Mouse (Mus musculus) heart, embryonic 12.5 days (tissue): ENCODE data around the gene Gm39566. TPM values are rescaled to one million over a fixed set of nuclear protein-coding genes. Genes with fewer than 3 reads are reported as not detected.

ENCODE experiments used
- polyA plus RNA-seq: library from polyadenylated mRNA; unstranded; fragments of >200 nt; fragmentation: Nextera tagmentation; extraction: Ambion mirVana; gene quantifications from 2 replicates; pipeline ENCODE4 v1.2.1, GENCODE M21; 2016

Gm39566 gene
- polyA plus RNA-seq, 1 experiment from 2014 or later, result not detected

Other genes with a start within 250 kb of the Gm39566 start
- 18.7 and 19.5 TPM in 2 replicates for gene Wrap53, start 235.0 kb downstream of the Gm39566 start, polyA plus RNA-seq
- 76.0 and 79.1 TPM in 2 replicates for gene Trp53, start 234.9 kb downstream of the Gm39566 start, polyA plus RNA-seq
- gene Atp1b2, start 209.4 kb downstream of the Gm39566 start, polyA plus RNA-seq, result 30.9 and 31.1 TPM in 2 replicates
- 0.13 and 0.82 TPM in 2 replicates for gene Shbg, start 197.4 kb downstream of the Gm39566 start, polyA plus RNA-seq
- gene Sat2, start 193.3 kb downstream of the Gm39566 start, polyA plus RNA-seq, result 16.5 and 17.4 TPM in 2 replicates
- 37.1 and 40.1 TPM in 2 replicates for gene Fxr2, start 182.3 kb downstream of the Gm39566 start, polyA plus RNA-seq
- gene Sox15, start 160.0 kb downstream of the Gm39566 start, polyA plus RNA-seq, result not detected in 2 replicates
- 48.6 and 53.8 TPM in 2 replicates for gene Mpdu1, start 152.7 kb downstream of the Gm39566 start, polyA plus RNA-seq
- 4.3 and 5.2 TPM in 2 replicates for gene Cd68, start 149.1 kb downstream of the Gm39566 start, polyA plus RNA-seq
- 404 and 420 TPM in 2 replicates for gene Eif4a1, start 142.9 kb downstream of the Gm39566 start, polyA plus RNA-seq
- 74.3 and 83.0 TPM in 2 replicates for gene Senp3, start 133.2 kb downstream of the Gm39566 start, polyA plus RNA-seq
- gene Tnfsf13, start 129.5 kb downstream of the Gm39566 start, polyA plus RNA-seq, result 0.28 and 0.47 TPM in 2 replicates
- gene Tnfsf12, start 119.4 kb downstream of the Gm39566 start, polyA plus RNA-seq, result 5.6 and 6.9 TPM in 2 replicates
- gene Tnfsfm13, start 119.2 kb downstream of the Gm39566 start, polyA plus RNA-seq, result 1.5 and 3.3 TPM in 2 replicates
- gene Polr2a, start 56.7 kb downstream of the Gm39566 start, polyA plus RNA-seq, result 23.7 and 25.2 TPM in 2 replicates
- gene Slc35g3, start 53.3 kb downstream of the Gm39566 start, polyA plus RNA-seq, result 0.33 TPM in 2 replicates
- 2.9 and 3.3 TPM in 2 replicates for gene Zbtb4, start 49.4 kb downstream of the Gm39566 start, polyA plus RNA-seq
- 5.6 and 7.7 TPM in 2 replicates for gene Chrnb1, start 19.4 kb downstream of the Gm39566 start, polyA plus RNA-seq
- 2.3 and 2.4 TPM in 2 replicates for gene Fgf11, start 13.4 kb downstream of the Gm39566 start, polyA plus RNA-seq
- 1.5 and 1.6 TPM in 2 replicates for gene Tmem102, start 9.7 kb downstream of the Gm39566 start, polyA plus RNA-seq
- not detected in 2 replicates for gene Spem2, start 3.2 kb upstream of the Gm39566 start, polyA plus RNA-seq
- not detected in 2 replicates for gene Spem1, start 6.9 kb upstream of the Gm39566 start, polyA plus RNA-seq
- gene Nlgn2, start 22.5 kb upstream of the Gm39566 start, polyA plus RNA-seq, result 1.8 and 2.3 TPM in 2 replicates
- gene Tmem256, start 23.2 kb upstream of the Gm39566 start, polyA plus RNA-seq, result 289 and 297 TPM in 2 replicates
- gene Plscr3, start 31.1 kb upstream of the Gm39566 start, polyA plus RNA-seq, result 77.9 and 82.3 TPM in 2 replicates
- 0.28 and 0.32 TPM in 2 replicates for gene Tnk1, start 43.4 kb upstream of the Gm39566 start, polyA plus RNA-seq
- gene Tmem95, start 62.7 kb upstream of the Gm39566 start, polyA plus RNA-seq, result not detected in 2 replicates
- gene Kctd11, start 66.1 kb upstream of the Gm39566 start, polyA plus RNA-seq, result 4.1 and 4.5 TPM in 2 replicates
- 10.3 and 11.2 TPM in 2 replicates for gene Acap1, start 80.2 kb upstream of the Gm39566 start, polyA plus RNA-seq
- 4.7 and 5.2 TPM in 2 replicates for gene 2810408A11Rik, start 85.7 kb upstream of the Gm39566 start, polyA plus RNA-seq
- 7.6 and 9.2 TPM in 2 replicates for gene Neurl4, start 85.8 kb upstream of the Gm39566 start, polyA plus RNA-seq
- 49.2 and 50.6 TPM in 2 replicates for gene Gps2, start 98.6 kb upstream of the Gm39566 start, polyA plus RNA-seq
- 1,286 and 1,307 TPM in 2 replicates for gene Eif5a, start 106.7 kb upstream of the Gm39566 start, polyA plus RNA-seq
- gene Ybx2, start 120.5 kb upstream of the Gm39566 start, polyA plus RNA-seq, result 2.0 and 2.6 TPM in 2 replicates
- gene Slc2a4, start 132.9 kb upstream of the Gm39566 start, polyA plus RNA-seq, result 25.9 and 28.8 TPM in 2 replicates
- 2.1 and 2.5 TPM in 2 replicates for gene Cldn7, start 149.5 kb upstream of the Gm39566 start, polyA plus RNA-seq
- 23.6 and 24.5 TPM in 2 replicates for gene Ctdnep1, start 165.9 kb upstream of the Gm39566 start, polyA plus RNA-seq
- gene Elp5, start 167.2 kb upstream of the Gm39566 start, polyA plus RNA-seq, result 103 and 109 TPM in 2 replicates
- gene Gabarap, start 175.8 kb upstream of the Gm39566 start, polyA plus RNA-seq, result 445 and 451 TPM in 2 replicates
- 51.0 and 54.1 TPM in 2 replicates for gene Phf23, start 180.5 kb upstream of the Gm39566 start, polyA plus RNA-seq
- gene Dvl2, start 185.3 kb upstream of the Gm39566 start, polyA plus RNA-seq, result 25.8 and 26.1 TPM in 2 replicates
- gene Acadvl, start 200.1 kb upstream of the Gm39566 start, polyA plus RNA-seq, result 126 and 129 TPM in 2 replicates
- 4.2 and 6.0 TPM in 2 replicates for gene Dlg4, start 201.6 kb upstream of the Gm39566 start, polyA plus RNA-seq
- 0.15 and 0.19 TPM in 2 replicates for gene Asgr1, start 238.8 kb upstream of the Gm39566 start, polyA plus RNA-seq